Mouse (Mus musculus) erythroblast, embryonic 14.5 days (primary cell): ENCODE data around the gene Saysd1. TPM values are rescaled to one million over a fixed set of nuclear protein-coding genes. Genes with fewer than 3 reads are reported as not detected.

Experiments used
- H3K27me3 ChIP-seq: 2 replicates; pipeline ENCODE4 v1.6.1; 2012; ENCODE audit warnings: inconsistent platforms; ENCODE audit not compliant: control insufficient read depth
- H3K36me3 ChIP-seq: 2 replicates; pipeline ENCODE4 v1.6.1; 2012; ENCODE audit warnings: mild to moderate bottlenecking, inconsistent platforms; ENCODE audit not compliant: control insufficient read depth
- H3K4me1 ChIP-seq: 2 replicates; pipeline ENCODE4 v1.6.1; 2012; ENCODE audit warnings: inconsistent platforms; ENCODE audit not compliant: control insufficient read depth
- H3K4me3 ChIP-seq: replicated peaks from 2 replicates; pipeline ENCODE3; 2012; ENCODE audit warnings: moderate library complexity, mild to moderate bottlenecking, inconsistent platforms
- H3K9me3 ChIP-seq: 2 replicates; pipeline ENCODE4 v1.6.1; 2012; ENCODE audit warnings: low read length, inconsistent platforms, mixed read lengths; ENCODE audit not compliant: control insufficient read depth
- GATA1 ChIP-seq: IDR thresholded peaks from 2 replicates; pipeline ENCODE4 v1.6.1; 2012; ENCODE audit warnings: low read length, inconsistent platforms, mixed read lengths
- TAL1 ChIP-seq: IDR thresholded peaks from 3 replicates; pipeline ENCODE4 v1.6.1; 2012; ENCODE audit warnings: low read length, inconsistent platforms, mixed read lengths
- polyA plus RNA-seq: library from polyadenylated mRNA; stranded (reverse); fragments of >175 nt; gene quantifications from 2 replicates; pipeline ENCODE4 v1.2.3, GENCODE M21; 2012

Gene Saysd1
- polyA plus RNA-seq, 1 experiment, result 0.26 TPM

DNA sequence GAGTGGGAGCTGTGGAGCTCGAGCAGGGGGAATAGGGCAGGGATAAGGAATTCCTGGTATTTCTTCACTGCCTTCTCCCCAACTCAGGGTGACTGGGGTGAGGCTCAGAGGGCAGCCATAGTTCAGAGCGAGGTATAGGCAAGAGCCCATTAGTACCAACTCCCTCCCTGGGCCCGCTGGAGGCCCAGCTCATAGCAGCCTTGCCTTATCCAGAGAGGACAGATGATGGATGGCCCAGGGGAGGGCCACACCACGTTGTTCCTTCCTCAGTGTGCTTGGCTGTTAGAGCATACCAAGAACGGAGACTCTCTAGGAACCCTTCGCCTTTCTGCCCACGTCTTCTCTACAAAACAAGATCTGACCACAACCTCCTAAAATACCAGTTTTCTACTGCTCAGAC is 15.9 kb upstream of the Saysd1 start:
- Histone ChIP-seq H3K4me1 (peaks cover 26% of the 10 kb centered on the region), H3K36me3 (peaks cover 55% of the 10 kb centered on the region), H3K9me3 (no peaks in the 10 kb centered on the region), H3K27me3 (no peaks in the 10 kb centered on the region), H3K4me3 (no peak overlapping the region)
- TF ChIP-seq GATA1, result no peak
- TF ChIP-seq TAL1, result no peak

DNA sequence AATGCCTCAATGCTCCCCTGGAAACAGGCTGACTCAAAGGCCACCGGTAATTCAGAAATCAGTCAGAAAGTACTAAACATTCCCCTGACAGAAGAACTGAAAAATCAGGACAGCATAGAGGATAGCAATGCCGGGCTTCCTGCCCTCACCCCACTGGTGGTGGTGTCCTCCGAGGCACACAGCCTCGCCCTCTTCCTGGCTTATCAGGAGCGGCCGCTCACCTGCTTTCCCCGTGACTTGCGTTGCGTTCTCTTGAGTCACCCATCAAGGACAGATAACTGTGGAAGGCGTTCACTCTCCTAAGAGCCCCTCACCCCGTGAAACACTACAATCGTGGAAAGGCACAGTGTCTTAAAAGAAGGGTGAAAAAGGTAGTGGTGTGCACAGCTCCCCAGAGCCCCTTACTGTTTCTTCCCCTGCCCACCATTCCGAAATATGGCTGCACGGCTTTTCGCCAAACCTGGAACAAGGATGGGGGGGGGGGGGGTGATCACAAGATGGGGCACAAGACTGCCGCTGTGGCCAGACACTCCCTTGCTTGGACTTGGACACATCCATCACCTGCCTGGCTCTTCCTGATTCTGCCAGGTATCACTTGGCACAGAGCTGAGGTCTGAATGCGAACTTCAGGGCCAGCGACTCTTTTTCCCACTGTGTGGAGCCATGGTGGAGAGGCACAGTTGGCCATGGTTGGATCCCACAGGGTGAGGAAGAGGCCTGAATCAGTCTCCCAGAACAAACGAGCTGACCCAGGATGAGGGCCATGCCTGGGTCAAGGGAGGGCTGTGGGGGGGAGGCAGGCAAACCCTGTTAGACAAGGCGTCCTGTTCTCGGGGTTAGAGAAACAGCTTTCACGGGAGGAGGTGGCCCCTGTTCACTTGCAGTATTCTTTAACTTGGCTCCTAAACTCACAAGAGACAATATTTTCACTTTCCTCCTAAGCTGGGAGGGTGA is 11.1 kb upstream of the Saysd1 start:
- Histone ChIP-seq H3K27me3 (no peaks in the 10 kb centered on the region), H3K4me3 (no peak overlapping the region), H3K4me1 (peaks cover 17% of the 10 kb centered on the region), H3K9me3 (no peaks in the 10 kb centered on the region), H3K36me3 (peaks cover 64% of the 10 kb centered on the region)
- TF ChIP-seq GATA1 (no peak), TAL1 (no peak)

DNA sequence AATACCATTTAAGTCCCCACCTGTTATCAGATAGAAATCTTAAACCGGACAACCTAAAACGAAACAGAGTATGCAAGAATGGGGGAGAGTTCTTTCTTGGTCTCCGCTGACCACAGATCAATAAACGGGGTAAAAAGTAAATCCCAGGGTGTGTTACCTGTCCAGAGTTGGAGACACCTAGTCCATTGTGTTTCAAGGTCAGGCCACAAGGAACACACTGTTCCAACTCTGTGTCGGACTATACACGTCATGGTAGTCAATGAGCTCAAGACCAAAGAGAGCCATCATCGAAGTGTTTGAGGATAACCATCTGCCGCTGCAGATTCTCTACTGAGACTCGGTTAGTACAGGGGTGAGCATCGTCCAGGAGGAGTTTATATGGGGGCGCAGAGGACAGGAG is 10.2 kb upstream of the Saysd1 start:
- Histone ChIP-seq H3K4me1 (peaks cover 14% of the 10 kb centered on the region), H3K36me3 (peaks cover 72% of the 10 kb centered on the region)
- TF ChIP-seq GATA1, result no peak
- TF ChIP-seq TAL1, result no peak

DNA sequence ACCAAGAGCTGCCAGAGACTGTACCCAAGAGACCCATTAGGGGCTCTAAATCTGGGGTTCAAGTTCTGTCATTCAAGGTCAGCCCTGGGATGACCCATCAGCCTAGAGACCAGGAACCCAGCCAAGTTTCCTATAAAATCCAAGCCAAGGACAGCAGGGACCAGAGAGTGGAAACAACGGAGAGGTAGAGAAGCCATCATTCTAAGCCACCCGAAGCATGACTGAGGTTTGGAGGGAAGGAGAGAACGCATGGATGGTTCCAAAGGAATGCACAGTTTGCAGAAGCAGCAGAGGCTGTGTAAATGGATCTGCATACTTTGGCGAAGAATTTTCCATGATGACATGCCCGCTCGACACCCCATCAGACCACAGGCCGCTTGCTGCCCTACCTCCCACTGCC is 9.5 kb upstream of the Saysd1 start:
- Histone ChIP-seq H3K9me3 (no peaks in the 10 kb centered on the region), H3K4me3 (no peak overlapping the region), H3K27me3 (no peaks in the 10 kb centered on the region), H3K4me1 (peaks cover 14% of the 10 kb centered on the region), H3K36me3 (peaks cover 78% of the 10 kb centered on the region)
- no peak for TF ChIP-seq GATA1
- no peak for TF ChIP-seq TAL1

More for the DNA sequence above, 10.2 kb upstream of the Saysd1 start:
- Histone ChIP-seq H3K9me3 (no peaks in the 10 kb centered on the region), H3K4me3 (no peak overlapping the region), H3K27me3 (no peaks in the 10 kb centered on the region)

DNA sequence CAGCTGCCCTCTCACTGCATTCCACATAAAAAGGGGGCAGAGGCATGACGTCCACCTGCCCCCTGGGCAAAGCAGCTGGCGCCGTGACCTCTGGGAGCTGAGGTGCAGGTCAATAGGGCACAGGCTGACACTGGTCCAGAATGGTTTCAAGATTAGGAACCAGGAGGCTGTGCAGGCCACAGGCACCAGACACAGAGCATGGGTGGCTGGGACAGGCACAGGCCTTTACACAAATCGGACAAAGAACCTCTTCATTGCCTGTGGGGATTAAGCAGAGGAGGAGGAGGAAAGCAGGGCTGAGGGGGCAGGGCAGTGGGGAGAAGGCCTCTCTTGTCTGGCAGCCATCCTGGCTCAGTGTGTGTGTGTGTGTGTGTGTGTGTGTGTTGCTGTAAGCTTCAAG is 5.8 kb upstream of the Saysd1 start:
- Histone ChIP-seq H3K9me3 (no peaks in the 10 kb centered on the region), H3K36me3 (peaks cover 93% of the 10 kb centered on the region), H3K4me3 (no peak overlapping the region), H3K4me1 (peaks cover under 1% of the 10 kb centered on the region), H3K27me3 (no peaks in the 10 kb centered on the region)
- TF ChIP-seq GATA1 (no peak), TAL1 (no peak)

DNA sequence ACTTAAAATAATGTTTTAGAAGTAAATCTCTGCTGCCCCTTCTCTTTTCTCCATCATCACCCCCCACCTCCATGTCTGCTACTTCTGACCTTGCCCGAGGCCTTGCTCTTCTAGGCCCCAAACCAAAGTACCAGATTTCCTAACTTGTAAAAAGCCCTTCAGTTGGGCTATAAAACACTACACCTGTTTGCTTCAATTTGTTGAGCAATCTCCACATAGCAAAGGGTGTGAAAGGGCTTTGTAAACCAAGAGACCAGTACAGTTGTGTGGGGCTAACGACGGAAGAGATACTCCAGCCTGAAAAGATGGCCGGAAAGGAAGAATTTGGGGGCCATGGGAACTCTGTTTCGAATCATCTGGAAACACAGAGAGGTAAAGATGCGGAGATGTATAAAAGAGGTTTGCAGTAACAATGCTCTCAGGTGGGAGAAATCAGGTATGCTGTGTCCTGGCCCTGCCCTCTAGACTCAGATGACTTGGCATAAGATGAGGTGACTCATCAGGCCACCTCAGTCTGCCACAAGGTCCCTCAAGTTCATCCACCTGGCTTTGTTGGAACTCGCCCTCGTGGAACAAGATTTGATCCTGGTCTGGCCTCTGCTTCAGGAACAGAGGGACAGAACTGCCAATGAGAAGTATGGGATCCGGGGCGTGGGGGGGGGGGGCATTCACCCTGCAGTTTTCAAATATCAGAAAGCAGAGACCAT is 3.2 kb downstream of the Saysd1 start:
- no peak overlapping the region for H3K4me3 ChIP-seq
- no peak for TF ChIP-seq TAL1
- no peak for TF ChIP-seq GATA1

DNA sequence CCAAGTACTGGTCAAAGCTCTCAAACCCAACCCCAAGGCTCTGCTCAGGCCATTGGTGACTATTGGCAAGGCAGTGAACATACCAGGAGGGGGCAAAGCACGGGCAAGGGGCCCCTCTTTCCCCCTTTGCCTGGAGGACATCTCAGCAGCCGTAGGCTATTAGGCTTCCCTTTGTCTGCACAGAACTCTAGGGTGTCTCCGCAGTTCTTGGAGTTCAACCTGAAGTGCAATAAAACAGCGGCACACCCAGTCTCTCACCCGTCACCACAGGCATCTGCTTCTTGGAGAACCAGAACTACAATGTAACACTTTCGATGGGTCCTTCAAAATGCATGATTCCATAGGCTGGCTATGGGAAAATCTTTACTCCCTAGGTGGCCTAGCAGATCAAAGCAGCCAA is 10.2 kb downstream of the Saysd1 start:
- Histone ChIP-seq H3K36me3 (no peaks in the 10 kb centered on the region), H3K9me3 (no peaks in the 10 kb centered on the region), H3K4me3 (no peak overlapping the region), H3K4me1 (no peaks in the 10 kb centered on the region), H3K27me3 (no peaks in the 10 kb centered on the region)
- TF ChIP-seq GATA1, result no peak
- no peak for TF ChIP-seq TAL1

More for the DNA sequence above, 3.2 kb downstream of the Saysd1 start:
- no peaks in the 10 kb centered on the region for H3K9me3 ChIP-seq
- no peaks in the 10 kb centered on the region for H3K27me3 ChIP-seq
- H3K4me1 ChIP-seq, result no peaks in the 10 kb centered on the region
- peaks cover 19% of the 10 kb centered on the region for H3K36me3 ChIP-seq

DNA sequence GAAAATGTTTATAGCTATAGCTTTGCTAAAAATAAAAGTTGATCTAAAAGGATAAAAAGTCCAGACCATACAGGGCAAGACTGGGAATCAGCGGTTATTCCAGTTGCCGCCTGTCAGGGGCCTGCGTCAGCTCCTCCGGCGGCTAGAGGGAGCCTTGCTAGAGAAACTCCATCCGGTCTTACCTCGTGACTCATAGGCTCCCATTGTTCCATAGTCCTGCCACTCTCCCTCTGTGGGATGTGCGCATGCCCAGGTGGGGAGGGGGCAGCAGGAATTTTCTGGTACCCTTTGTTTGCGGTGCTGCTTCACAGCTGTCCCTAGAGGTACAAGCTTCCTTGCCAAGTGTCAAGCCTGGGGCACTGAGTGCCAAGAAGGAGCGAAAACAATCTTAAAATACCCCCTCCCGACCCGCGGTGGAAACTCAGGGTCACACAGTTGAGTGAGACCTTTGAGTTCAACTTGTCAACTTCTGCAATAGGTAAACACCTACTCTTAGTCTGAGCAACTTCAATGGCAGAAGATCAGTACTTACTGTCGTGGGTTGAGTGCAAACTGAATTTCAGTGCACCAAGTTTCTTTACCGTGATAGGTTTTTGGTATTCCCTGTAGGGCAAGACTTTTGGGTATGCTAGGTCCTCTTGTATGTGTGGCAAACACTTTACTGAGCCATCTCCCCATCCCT is 10.8 kb downstream of the Saysd1 start:
- H3K27me3 ChIP-seq, result no peaks in the 10 kb centered on the region
- H3K36me3 ChIP-seq, result no peaks in the 10 kb centered on the region
- no peaks in the 10 kb centered on the region for H3K9me3 ChIP-seq
- TF ChIP-seq GATA1 (no peak), TAL1 (no peak)
- no peak overlapping the region for H3K4me3 ChIP-seq
- H3K4me1 ChIP-seq, result no peaks in the 10 kb centered on the region

DNA sequence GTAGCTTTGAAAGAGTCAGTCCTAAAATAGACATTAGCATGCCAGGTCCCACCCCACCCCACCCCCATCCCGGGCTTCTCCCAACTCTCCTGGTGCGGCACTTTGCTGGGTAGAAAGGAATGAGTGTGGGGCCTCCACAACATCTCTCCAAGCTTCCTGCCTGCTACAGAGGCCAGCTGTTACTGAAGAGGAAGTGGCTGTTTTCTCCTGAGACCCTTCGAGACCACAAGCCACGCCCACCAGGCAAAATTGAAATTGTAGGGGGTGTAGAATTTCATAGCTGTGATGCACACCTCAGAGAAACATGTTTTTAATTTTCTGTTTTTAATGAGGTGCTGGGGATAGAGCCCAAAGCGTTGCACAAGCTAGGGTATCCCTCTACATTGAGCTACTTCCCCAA is 17.5 kb downstream of the Saysd1 start:
- Histone ChIP-seq H3K9me3 (no peaks in the 10 kb centered on the region), H3K27me3 (no peaks in the 10 kb centered on the region), H3K36me3 (no peaks in the 10 kb centered on the region), H3K4me3 (no peak overlapping the region), H3K4me1 (no peaks in the 10 kb centered on the region; the same call in 1 of the 2 replicates)
- TF ChIP-seq GATA1 (no peak), TAL1 (no peak)
